Mouse (Mus musculus) hindbrain, postnatal 0 days (tissue): ENCODE results near the gene Klhl31. TPM values are rescaled to one million over a fixed set of nuclear protein-coding genes. Genes with fewer than 3 reads are reported as not detected.

ENCODE experiments used
- ATAC-seq: fragments of 200-750 bp; cut with Nextera tagmentation; 2 replicates; pipeline ENCODE4 v1.8.0; 2017; ENCODE audit warnings: mild to moderate bottlenecking, moderate TSS enrichment, moderate library complexity
- DNase-seq: peaks from one replicate; pipeline ENCODE4 v3.0.0-alpha.2; 2015; ENCODE audit warnings: low spot score
- H3K27ac ChIP-seq: fragments of 300-500 bp; sonication (generic); 2 replicates; pipeline ENCODE4 v1.5.1; 2014; ENCODE audit warnings: mild to moderate bottlenecking
- H3K27me3 ChIP-seq: fragments of 300-500 bp; sonication (generic); 2 replicates; pipeline ENCODE4 v1.6.1; 2014; ENCODE audit warnings: low read length, mixed read lengths; ENCODE audit not compliant: insufficient read depth
- H3K36me3 ChIP-seq: fragments of 300-500 bp; sonication (generic); 2 replicates; pipeline ENCODE4 v1.6.1; 2014; ENCODE audit warnings: low read length, mixed read lengths; ENCODE audit not compliant: insufficient read depth
- H3K4me1 ChIP-seq: fragments of 300-500 bp; sonication (generic); 2 replicates; pipeline ENCODE4 v1.6.1; 2014; ENCODE audit warnings: antibody characterized with exemption, low read length, mixed read lengths; ENCODE audit not compliant: insufficient read depth
- H3K4me2 ChIP-seq: fragments of 300-500 bp; sonication (generic); 2 replicates; pipeline ENCODE4 v1.6.1; 2014; ENCODE audit warnings: low read depth, mild to moderate bottlenecking, low read length, moderate library complexity, mixed read lengths
- H3K4me3 ChIP-seq: fragments of 300-500 bp; sonication (generic); 2 replicates; pipeline ENCODE4 v1.5.1; 2014; ENCODE audit warnings: low read length
- H3K9ac ChIP-seq: fragments of 300-500 bp; sonication (generic); replicated peaks from 2 replicates; pipeline ENCODE4 v1.6.1; 2014; ENCODE audit warnings: mild to moderate bottlenecking, low read length, moderate library complexity, mixed read lengths
- H3K9me3 ChIP-seq: fragments of 300-500 bp; sonication (generic); 2 replicates; pipeline ENCODE4 v1.6.1; 2016; ENCODE audit warnings: low read length, mixed read lengths
- CTCF ChIP-seq: IDR thresholded peaks from 2 replicates; pipeline ENCODE4 v1.5.1; 2016; ENCODE audit warnings: antibody characterized with exemption, control low read depth, low read depth
- WGBS: fragments of 180-500 bp; shearing (Covaris S2); extraction: QIAGEN DNeasy Blood & Tissue Kit; methylation state at CpG from one replicate; pipeline ENCODE4 v1.1.7; 2014; 5-methylcytosine and 5-hydroxymethylcytosine counted together
- polyA plus RNA-seq: library from polyadenylated mRNA; unstranded; fragments of >200 nt; fragmentation: Nextera tagmentation; extraction: Ambion mirVana; gene quantifications from 2 replicates; pipeline ENCODE4 v1.2.1, GENCODE M21; 2015
- total RNA-seq: library from RNA; depleted of rRNA; stranded (reverse); fragments of >200 nt; gene quantifications from 2 replicates; pipeline ENCODE4 v1.2.3, GENCODE M21; 2014

The Klhl31 gene
- total and polyA plus RNA-seq, 2 experiments from 2014 or later, result 0.05 to 0.20 TPM

DNA sequence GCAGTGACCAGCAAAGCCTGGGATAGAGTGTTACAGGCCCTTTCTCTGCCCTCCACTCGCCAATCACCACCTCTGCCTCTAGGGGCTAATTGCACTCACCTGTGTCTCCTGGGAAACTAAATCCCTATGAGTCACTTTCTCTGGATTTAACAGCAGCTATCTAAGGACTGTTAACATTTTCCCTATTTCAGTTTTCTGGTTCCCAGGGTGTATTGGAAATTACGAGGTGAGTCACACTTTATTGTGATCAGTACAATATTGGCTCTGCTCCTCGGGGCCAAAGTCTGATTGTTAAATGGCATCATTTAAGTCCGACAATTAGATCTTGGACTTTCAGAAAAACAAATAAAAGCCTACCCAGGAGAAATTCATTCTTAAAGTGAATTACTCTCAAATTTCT, 24.0 kb upstream of the Klhl31 start:
- H3K4me2 ChIP-seq, result no peak overlapping the region
- H3K4me1 ChIP-seq, result no peaks in the 10 kb centered on the region
- H3K27ac ChIP-seq, result no peak overlapping the region
- TF ChIP-seq CTCF, result no peak
- ATAC-seq (no peak), DNase-seq (no peak)
- H3K4me3 ChIP-seq, result no peak overlapping the region
- WGBS, result 83% methylated on average over 4 of the region's 4 CpGs
- no peak overlapping the region for H3K9ac ChIP-seq
- no peaks in the 10 kb centered on the region for H3K27me3 ChIP-seq
- H3K36me3 ChIP-seq, result no peaks in the 10 kb centered on the region
- no peaks in the 10 kb centered on the region for H3K9me3 ChIP-seq

- Histone ChIP-seq H3K9ac (no peak overlapping the region), H3K4me3 (no peak overlapping the region), H3K9me3 (no peaks in the 10 kb centered on the region), H3K27ac (no peak overlapping the region), H3K4me2 (no peak overlapping the region), H3K4me1 (no peaks in the 10 kb centered on the region), H3K36me3 (no peaks in the 10 kb centered on the region), H3K27me3 (no peaks in the 10 kb centered on the region)
- 49% methylated on average over 4 of the region's 4 CpGs for WGBS
- DNase-seq (no peak), ATAC-seq (no peak)
- TF ChIP-seq CTCF, result no peak
Observed at GRCm38 (mm10) chr9:77615868-77616267, 20.4 kb upstream of the Klhl31 start.

GRCm38 (mm10) chr9:77616796-77617195, 19.5 kb upstream of the Klhl31 start:
- TF ChIP-seq CTCF, result no peak
- Histone ChIP-seq H3K4me3 (no peak overlapping the region), H3K9me3 (no peaks in the 10 kb centered on the region), H3K9ac (no peak overlapping the region), H3K4me1 (no peaks in the 10 kb centered on the region), H3K27ac (no peak overlapping the region), H3K36me3 (no peaks in the 10 kb centered on the region), H3K4me2 (no peak overlapping the region), H3K27me3 (no peaks in the 10 kb centered on the region)
- 45% methylated on average over 4 of the region's 4 CpGs for WGBS
- no peak for DNase-seq
- ATAC-seq, result no peak

DNA sequence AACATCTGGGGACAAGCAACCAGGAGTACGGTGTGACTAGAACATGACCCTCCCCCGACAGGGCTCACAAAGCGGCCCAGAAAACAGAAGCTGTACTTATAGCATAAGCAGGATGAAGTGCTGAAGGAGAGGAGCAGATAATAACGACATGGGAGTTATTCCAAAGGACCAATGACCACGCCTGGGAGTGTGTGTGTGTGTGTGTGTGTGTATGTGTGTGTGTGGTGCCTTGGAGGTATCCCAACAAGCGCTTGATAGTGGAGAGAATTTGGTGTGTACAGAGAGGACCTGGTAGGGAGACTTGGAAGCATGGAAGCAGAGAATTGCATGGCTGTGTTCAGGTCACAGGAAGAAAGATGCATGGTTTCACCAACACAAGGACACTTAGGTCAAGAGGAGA, 18.5 kb upstream of the Klhl31 start:
- Histone ChIP-seq H3K4me3 (no peak overlapping the region), H3K4me2 (no peak overlapping the region), H3K9ac (no peak overlapping the region), H3K27me3 (no peaks in the 10 kb centered on the region), H3K36me3 (no peaks in the 10 kb centered on the region), H3K9me3 (no peaks in the 10 kb centered on the region), H3K27ac (no peak overlapping the region), H3K4me1 (no peaks in the 10 kb centered on the region)
- DNase-seq (no peak), ATAC-seq (no peak)
- 84% methylated on average over 6 of the region's 6 CpGs for WGBS
- TF ChIP-seq CTCF, result no peak

DNA sequence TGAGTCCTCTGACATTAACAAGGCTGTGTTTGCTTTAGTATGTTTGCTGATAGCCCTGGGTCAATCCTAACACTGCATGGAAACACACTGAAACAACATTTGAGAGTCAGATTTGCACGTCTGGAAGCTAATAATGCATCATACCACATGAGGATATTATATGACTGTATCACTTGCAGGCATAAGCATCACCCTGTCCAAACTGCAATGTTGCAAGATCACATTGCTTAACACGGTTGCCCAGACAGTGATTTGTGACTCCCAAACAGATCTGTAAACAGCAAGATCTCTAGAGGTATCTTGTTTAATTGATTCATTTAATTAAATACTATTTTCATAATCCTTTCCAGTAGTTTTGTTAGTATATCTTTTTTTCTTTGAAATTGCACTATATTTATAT, 17.9 kb upstream of the Klhl31 start:
- Histone ChIP-seq H3K9me3 (no peaks in the 10 kb centered on the region), H3K4me3 (no peak overlapping the region), H3K4me2 (no peak overlapping the region), H3K27ac (no peak overlapping the region), H3K27me3 (no peaks in the 10 kb centered on the region), H3K4me1 (no peaks in the 10 kb centered on the region), H3K9ac (no peak overlapping the region), H3K36me3 (no peaks in the 10 kb centered on the region)
- DNase-seq (no peak), ATAC-seq (no peak)
- no peak for TF ChIP-seq CTCF
- WGBS, result 73% methylated on average over 2 of the region's 2 CpGs

DNA sequence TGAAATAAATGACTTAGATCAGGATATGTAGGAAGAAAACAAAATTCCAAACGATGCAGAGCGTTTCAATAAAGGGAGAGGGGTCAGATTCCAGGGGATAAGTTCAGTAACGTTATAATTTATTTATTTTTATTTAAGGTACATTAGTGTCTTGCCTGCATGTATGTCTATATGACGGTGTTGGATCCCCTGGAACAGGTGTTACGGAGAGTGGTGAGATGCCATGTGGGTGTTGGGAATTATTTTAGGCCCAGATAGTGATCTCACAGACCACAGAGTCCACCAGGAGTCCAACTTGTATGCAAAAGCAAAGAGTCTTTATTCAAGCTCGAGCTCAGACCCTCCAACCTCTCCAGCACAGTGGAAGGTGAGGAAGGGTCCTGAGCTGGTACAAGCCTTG, 16.2 kb upstream of the Klhl31 start:
- ATAC-seq (no peak), DNase-seq (no peak)
- Histone ChIP-seq H3K4me3 (no peak overlapping the region), H3K9me3 (no peaks in the 10 kb centered on the region), H3K9ac (no peak overlapping the region), H3K27me3 (no peaks in the 10 kb centered on the region), H3K27ac (no peak overlapping the region), H3K4me2 (no peak overlapping the region), H3K4me1 (no peaks in the 10 kb centered on the region), H3K36me3 (no peaks in the 10 kb centered on the region)
- 75% methylated on average over 6 of the region's 6 CpGs for whole genome bisulfite sequencing
- no peak for TF ChIP-seq CTCF

DNA sequence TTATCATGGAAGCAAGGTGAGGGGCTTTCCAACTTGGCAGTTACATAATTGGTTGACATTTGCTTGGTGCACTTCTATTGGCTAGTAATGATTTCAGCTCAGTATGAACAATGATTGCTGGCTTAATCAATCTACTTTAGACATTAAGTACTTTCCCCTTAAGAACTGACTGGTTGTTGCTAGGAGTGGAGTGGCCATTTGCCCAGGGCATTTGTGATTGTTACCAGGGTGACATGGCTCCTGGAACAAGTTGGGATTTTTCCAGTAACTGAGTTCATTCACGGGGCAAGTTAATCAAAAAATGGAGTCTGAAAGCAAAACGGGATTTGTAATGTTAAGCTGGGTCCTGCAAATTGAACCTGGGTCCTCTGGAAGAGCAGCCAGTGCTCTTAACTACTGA, 15.8 kb upstream of the Klhl31 start:
- Histone ChIP-seq H3K27ac (no peak overlapping the region), H3K27me3 (no peaks in the 10 kb centered on the region), H3K4me3 (no peak overlapping the region), H3K4me2 (no peak overlapping the region), H3K4me1 (no peaks in the 10 kb centered on the region), H3K36me3 (no peaks in the 10 kb centered on the region), H3K9ac (no peak overlapping the region), H3K9me3 (no peaks in the 10 kb centered on the region)
- ATAC-seq (no peak), DNase-seq (peak; percentile 66)
- no peak for TF ChIP-seq CTCF
- WGBS, result 26% methylated on average over 2 of the region's 2 CpGs
